Mouse (Mus musculus): ENCODE measurements at regions not wholly inside any gene's neighbourhood (a gene's known extent, or its start where the extent isn't known, plus 50 kb on each side); places are given as distances from the start of the nearest gene placed in this dataset.

DNA sequence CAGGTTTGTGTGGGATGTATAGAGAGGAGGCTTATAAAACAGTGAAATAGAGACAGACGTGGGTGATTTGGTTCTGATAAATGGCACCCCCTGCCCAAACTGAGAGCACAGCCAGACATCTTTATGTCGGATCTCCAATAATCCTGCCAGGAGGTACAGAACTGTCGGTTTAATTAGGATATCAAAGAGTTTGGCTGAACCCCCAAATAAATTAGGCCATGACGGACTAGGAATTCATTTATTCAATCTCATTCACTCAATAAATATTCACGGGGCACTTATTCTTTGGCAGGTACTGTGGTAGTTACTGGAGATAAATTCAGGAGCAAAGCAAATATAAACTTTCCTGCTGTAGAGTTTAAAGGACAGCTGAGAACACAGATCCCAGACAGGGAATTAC is 615.0 kb upstream of the Tle4 start:
- TF ChIP-seq POLR2A (IDR thresholded peaks at IDR 0.05; ENCODE audit: insufficient read depth, low read depth, low read length): no peak
- no peak for TF ChIP-seq CTCF (IDR thresholded peaks at IDR 0.05; ENCODE audit: insufficient read depth, low read depth, low read length)
